Mouse (Mus musculus) forebrain, embryonic 11.5 days (tissue): Measurements from ENCODE around the gene Gypa. TPM values are rescaled to one million over a fixed set of nuclear protein-coding genes. Genes with fewer than 3 reads are reported as not detected.

Source experiments
- polyA plus RNA-seq: library from polyadenylated mRNA; unstranded; fragments of >200 nt; fragmentation: Nextera tagmentation; extraction: Ambion mirVana; gene quantifications from 2 replicates; pipeline ENCODE4 v1.2.1, GENCODE M21; 2014

Gene Gypa
- polyA plus RNA-seq, 1 experiment from 2014 or later, result 18.9 TPM

Other genes starting within 250 kb of the Gypa start
- not detected in 2 replicates for gene Frem3, start 117.3 kb downstream of the Gypa start, polyA plus RNA-seq
- gene Smarca5, start 245.7 kb downstream of the Gypa start, polyA plus RNA-seq, result 169 and 176 TPM in 2 replicates